Comparison of ENCODE assay signal across 8 mouse cellular contexts in genomic region chr13:41357586-41357985, GRCm38 (mm10).
DNase-seq lines count a peak whose midpoint lies in the region; ATAC-seq and TF ChIP-seq lines count a peak whose summit lies in the region.

No protein-coding gene starts in this region.

- H3K9ac ChIP-seq in liver, adult 2 months (ENCODE audit: low read depth, low read length) = peak overlapping the region; percentile 52; the same call in 1 of the 2 replicates
- peak overlapping the region; percentile 84 for H3K9ac ChIP-seq in intestine, embryonic 16.5 days (ENCODE audit: low read depth, low read length)
- peak overlapping the region; percentile 73 for H3K9ac ChIP-seq in neural tube, embryonic 12.5 days

- H3K9me3 ChIP-seq in forebrain, embryonic 10.5 days = no peaks in the 10 kb centered on the region
- H3K9me3 ChIP-seq in intestine, embryonic 16.5 days (ENCODE audit: control insufficient read depth, low read length) = no peaks in the 10 kb centered on the region
- H3K9me3 ChIP-seq in neural tube, embryonic 12.5 days = no peaks in the 10 kb centered on the region

- peaks cover 2% of the 10 kb centered on the region for H3K4me1 ChIP-seq in liver, adult 2 months (ENCODE audit: control insufficient read depth, insufficient read depth, low read length)
- peaks cover 88% of the 10 kb centered on the region for H3K4me1 ChIP-seq in forebrain, embryonic 10.5 days
- peaks cover 27% of the 10 kb centered on the region for H3K4me1 ChIP-seq in intestine, embryonic 16.5 days (ENCODE audit: control insufficient read depth, insufficient read depth, low read length)
- H3K4me1 ChIP-seq in neural tube, embryonic 12.5 days = peaks cover 57% of the 10 kb centered on the region

- H3K36me3 ChIP-seq in liver, adult 2 months (ENCODE audit: control insufficient read depth, insufficient read depth, low read length) = no peaks in the 10 kb centered on the region
- H3K36me3 ChIP-seq in forebrain, embryonic 10.5 days (replicated peaks) = no peaks in the 10 kb centered on the region
- H3K36me3 ChIP-seq in intestine, embryonic 16.5 days (ENCODE audit: control insufficient read depth, insufficient read depth, low read length) = no peaks in the 10 kb centered on the region
- no peaks in the 10 kb centered on the region for H3K36me3 ChIP-seq in neural tube, embryonic 12.5 days

- no peak for ATAC-seq in intestine, embryonic 16.5 days
- ATAC-seq in neural tube, embryonic 12.5 days (ENCODE audit: low FRiP score, low read depth) = no peak
- ATAC-seq in frontal cortex, adult (ENCODE audit: low TSS enrichment) = no peak

- no peak overlapping the region; the same call in 1 of the 2 replicates for H3K27ac ChIP-seq in liver, adult 2 months (replicated peaks; ENCODE audit: insufficient read depth, low read depth, low read length)
- peak overlapping the region; percentile 92 for H3K27ac ChIP-seq in forebrain, embryonic 10.5 days
- H3K27ac ChIP-seq in intestine, embryonic 16.5 days (ENCODE audit: low read length) = peak overlapping the region; percentile 39
- H3K27ac ChIP-seq in neural tube, embryonic 12.5 days = no peak overlapping the region

- no peak for TF ChIP-seq POLR2A in liver, adult 2 months (IDR thresholded peaks at IDR 0.05; ENCODE audit: extremely low read depth, insufficient read depth, low read length)

- peak overlapping the region; percentile 57 for H3K4me2 ChIP-seq in intestine, embryonic 16.5 days (ENCODE audit: low read depth, low read length)
- peak overlapping the region; percentile 76 for H3K4me2 ChIP-seq in neural tube, embryonic 12.5 days (replicated peaks)

- no peak for DNase-seq in liver, adult 2 months (ENCODE audit: extremely low read depth, low read depth, low spot score)
- DNase-seq in liver (no peak), adipocyte (ENCODE audit: low spot score) (no peak)
- no peak for DNase-seq in forebrain, embryonic 10.5 days (ENCODE audit: extremely low spot score, low spot score)
- DNase-seq in right cerebral cortex, postnatal 14 days = no peak

- TF ChIP-seq CTCF in liver, adult 2 months (IDR thresholded peaks at IDR 0.05; ENCODE audit: low read depth, low read length) = no peak

- 47% methylated on average over 3 of the region's 3 CpGs for WGBS in liver, adult 2 months
- 42% methylated on average over 3 of the region's 3 CpGs for WGBS in forebrain, embryonic 10.5 days
- WGBS in intestine, embryonic 16.5 days = 37% methylated on average over 3 of the region's 3 CpGs
- WGBS in neural tube, embryonic 12.5 days = 12% methylated on average over 3 of the region's 3 CpGs

- H3K27me3 ChIP-seq in liver, adult 2 months (ENCODE audit: control insufficient read depth, insufficient read depth, low read length) = no peaks in the 10 kb centered on the region
- peaks cover 7% of the 10 kb centered on the region for H3K27me3 ChIP-seq in forebrain, embryonic 10.5 days (ENCODE audit: poor library complexity, severe bottlenecking)
- H3K27me3 ChIP-seq in intestine, embryonic 16.5 days (replicated peaks; ENCODE audit: control insufficient read depth, insufficient read depth, low read length) = no peaks in the 10 kb centered on the region
- no peaks in the 10 kb centered on the region for H3K27me3 ChIP-seq in neural tube, embryonic 12.5 days (replicated peaks)

- peaks cover 8% of the 10 kb centered on the region; the same call in 1 of the 2 replicates for H3K79me2 ChIP-seq in liver, adult 2 months (ENCODE audit: control insufficient read depth, insufficient read depth, low read length)

- H3K4me3 ChIP-seq in liver, adult 2 months (ENCODE audit: insufficient read depth, low read depth, low read length) = peak overlapping the region; percentile 47
- H3K4me3 ChIP-seq in forebrain, embryonic 10.5 days = peak overlapping the region; percentile 73
- H3K4me3 ChIP-seq in intestine, embryonic 16.5 days (ENCODE audit: low read length) = peak overlapping the region; percentile 77
- H3K4me3 ChIP-seq in neural tube, embryonic 12.5 days = peak overlapping the region; percentile 59

Comparison
In these comparisons a context has a peak if more than half of its experiments do, and no peak if none do; other contexts are left out.
1. H3K27ac ChIP-seq: peak in forebrain, embryonic 10.5 days (single experiment) and intestine, embryonic 16.5 days (single experiment); none in liver, adult 2 months (single experiment) and neural tube, embryonic 12.5 days (single experiment).
2. Peak in every context shown above with its lines, with median percentiles within 50 percentile points of each other: H3K4me3 ChIP-seq and H3K9ac ChIP-seq.